Mouse (Mus musculus): Measurements from ENCODE around the gene Lrch1. TPM values are rescaled to one million over a fixed set of nuclear protein-coding genes. Genes with fewer than 3 reads are reported as not detected.

The Lrch1 gene
- polyA plus RNA-seq, 1 experiment, result 7.2 TPM

DNA sequence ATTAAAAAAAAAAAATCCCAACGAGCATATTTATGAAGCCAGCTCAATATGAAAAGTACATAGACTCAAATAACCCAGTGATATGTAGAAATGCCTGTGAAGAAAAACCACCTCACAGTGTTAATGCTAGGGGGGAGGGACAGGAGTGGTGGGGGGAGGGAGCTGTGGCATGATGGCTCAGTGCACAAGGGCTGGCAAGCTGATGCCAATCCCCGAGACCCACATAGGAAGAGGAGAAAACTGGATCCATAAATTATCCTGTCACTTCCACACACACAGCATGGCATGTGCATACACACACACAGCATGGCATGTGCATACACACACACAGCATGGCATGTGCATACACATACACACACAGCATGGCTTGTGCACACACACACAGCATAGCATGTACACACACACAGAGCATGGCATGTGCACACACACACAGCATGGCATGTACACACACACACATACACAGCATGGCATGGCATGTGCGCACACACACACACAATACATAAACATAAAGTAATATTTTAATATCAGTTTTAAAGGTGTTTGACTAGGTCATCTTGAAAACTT is 54.5 kb downstream of the Lrch1 start:
- no peak for DNase-seq (ENCODE audit: low read depth)

GRCm38 (mm10) chr14:74889304-74889703 is 58.4 kb downstream of the Lrch1 start:
- no peak for DNase-seq (ENCODE audit: low read depth)

DNA sequence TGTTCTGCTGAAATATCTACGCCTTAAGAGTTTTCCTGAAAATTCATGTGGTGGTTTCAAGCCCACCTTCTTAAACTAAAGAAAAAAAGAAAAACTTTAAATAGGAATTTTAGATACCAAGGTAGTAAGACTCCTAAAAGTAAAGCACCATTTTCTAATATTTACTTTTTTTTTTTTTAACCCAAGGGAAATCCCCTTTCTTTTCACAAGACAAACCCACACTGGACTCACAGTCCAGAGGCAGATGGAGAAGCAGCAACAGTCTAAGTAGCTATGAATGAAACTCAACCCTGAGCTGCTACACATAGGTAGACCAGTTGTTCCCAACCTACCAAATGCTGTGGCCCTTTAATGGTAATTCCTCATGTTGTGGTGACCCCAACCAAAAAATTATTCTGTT is 59.6 kb downstream of the Lrch1 start:
- DNase-seq (ENCODE audit: low read depth), result no peak

DNA sequence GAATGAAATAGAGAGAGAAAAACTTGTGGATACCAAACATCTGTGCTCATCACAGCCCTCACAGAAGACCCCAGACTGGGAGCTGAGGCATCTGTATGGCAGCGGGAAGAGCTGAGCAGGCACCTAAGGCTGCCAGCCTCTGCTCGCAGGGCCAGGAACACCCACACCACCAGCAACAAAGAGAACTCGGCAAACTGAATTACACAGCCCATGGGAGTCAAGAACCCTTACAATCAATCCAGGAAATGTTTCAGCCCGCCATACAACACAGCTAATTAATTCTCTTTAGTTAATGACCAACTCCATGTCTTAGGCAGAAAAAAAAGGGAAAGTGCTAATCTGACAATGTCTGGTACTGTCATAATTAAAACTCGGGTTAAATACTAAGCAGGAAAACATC is 61.2 kb downstream of the Lrch1 start:
- DNase-seq (ENCODE audit: low read depth), result no peak

- no peak for DNase-seq (ENCODE audit: low read depth)
These were observed 62.8 kb downstream of the Lrch1 start for GRCm38 (mm10) chr14:74884920-74885319.

DNA sequence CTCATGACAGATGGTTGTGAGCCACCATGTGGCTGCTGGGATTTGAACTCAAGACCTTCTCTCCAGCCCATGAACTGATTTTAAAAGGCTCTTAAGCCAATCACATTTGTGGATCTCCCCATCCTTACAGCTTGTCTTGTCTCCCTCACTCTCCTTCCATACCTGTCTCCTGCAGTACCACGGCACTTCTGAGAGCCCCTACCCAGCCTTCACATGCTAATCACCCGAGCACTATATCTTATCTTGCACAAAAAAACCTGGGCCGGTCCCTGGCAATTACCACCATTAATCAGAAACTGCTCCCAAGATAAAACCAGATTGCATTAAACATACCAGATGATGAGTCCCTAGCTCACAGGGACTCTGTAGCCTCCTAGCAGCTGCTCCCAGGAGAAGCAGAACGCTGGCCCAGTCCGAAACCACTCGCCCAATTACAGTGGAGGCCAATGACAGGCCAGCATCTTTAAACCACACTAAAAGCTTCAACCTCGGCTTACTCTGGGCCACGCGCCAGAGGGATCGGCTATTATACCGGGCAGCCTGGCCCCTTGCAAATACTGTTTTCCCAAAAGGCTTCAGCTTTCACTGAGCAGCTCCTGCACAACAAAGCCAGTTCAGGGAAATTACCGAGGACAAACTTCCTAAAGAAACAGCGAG is 63.5 kb downstream of the Lrch1 start:
- no peak for DNase-seq (ENCODE audit: low read depth)

- no peak for DNase-seq (ENCODE audit: low read depth)
These were observed 64.5 kb downstream of the Lrch1 start for GRCm38 (mm10) chr14:74883204-74883603.

GRCm38 (mm10) chr14:74882754-74883153 is 64.9 kb downstream of the Lrch1 start:
- DNase-seq (ENCODE audit: low read depth), result no peak

DNA sequence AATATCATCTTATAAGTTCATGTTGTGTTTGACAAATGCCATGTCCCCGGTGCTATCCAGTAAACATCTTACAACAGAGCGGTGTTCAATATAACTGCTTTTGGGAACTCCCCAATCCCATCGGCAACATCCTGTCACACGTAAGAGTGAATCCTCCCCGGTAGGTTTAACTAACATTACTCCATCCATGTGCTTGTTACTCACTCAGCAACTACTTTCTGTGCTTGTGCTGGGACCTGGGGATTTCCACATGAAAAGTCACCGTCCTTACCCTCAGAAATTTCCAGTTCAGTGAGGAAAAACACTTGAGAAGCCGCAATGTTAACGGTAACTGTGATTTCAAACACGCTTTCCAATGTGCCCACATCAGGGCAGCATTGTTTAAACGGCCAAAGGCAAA is 66.8 kb downstream of the Lrch1 start:
- no peak for DNase-seq (ENCODE audit: low read depth)

DNA sequence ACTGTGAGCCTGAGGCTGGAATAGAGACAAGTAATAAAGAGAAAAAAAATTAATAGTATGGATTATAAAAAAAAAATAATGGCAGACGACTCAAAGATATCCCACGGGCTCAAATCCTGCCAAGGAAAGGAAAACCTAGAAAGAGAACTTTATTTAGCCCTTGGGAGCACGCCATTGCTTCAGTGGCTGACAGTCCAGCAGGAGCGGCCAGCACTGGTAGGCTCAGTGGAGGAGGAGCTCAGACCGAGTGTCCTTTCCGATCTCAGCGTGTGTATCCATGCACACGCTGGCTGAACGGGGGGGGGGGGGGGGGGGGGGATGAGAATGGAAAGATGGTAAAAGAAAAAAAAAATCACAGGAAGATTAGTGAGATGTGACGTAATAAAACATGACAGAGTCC is 68.2 kb downstream of the Lrch1 start:
- no peak for DNase-seq (ENCODE audit: low read depth)

- no peak for DNase-seq (ENCODE audit: low read depth)
These were observed 70.4 kb downstream of the Lrch1 start for GRCm38 (mm10) chr14:74877287-74877686.

GRCm38 (mm10) chr14:74871220-74871619 is 76.5 kb downstream of the Lrch1 start:
- DNase-seq (ENCODE audit: low read depth), result no peak

- DNase-seq (ENCODE audit: low read depth), result no peak
These were observed 78.8 kb downstream of the Lrch1 start for GRCm38 (mm10) chr14:74868902-74869230.

- DNase-seq (ENCODE audit: low read depth), result no peak
These were observed 79.3 kb downstream of the Lrch1 start for GRCm38 (mm10) chr14:74868188-74868901.

GRCm38 (mm10) chr14:74867076-74868042 is 80.3 kb downstream of the Lrch1 start:
- no peak for DNase-seq (ENCODE audit: low read depth)

DNA sequence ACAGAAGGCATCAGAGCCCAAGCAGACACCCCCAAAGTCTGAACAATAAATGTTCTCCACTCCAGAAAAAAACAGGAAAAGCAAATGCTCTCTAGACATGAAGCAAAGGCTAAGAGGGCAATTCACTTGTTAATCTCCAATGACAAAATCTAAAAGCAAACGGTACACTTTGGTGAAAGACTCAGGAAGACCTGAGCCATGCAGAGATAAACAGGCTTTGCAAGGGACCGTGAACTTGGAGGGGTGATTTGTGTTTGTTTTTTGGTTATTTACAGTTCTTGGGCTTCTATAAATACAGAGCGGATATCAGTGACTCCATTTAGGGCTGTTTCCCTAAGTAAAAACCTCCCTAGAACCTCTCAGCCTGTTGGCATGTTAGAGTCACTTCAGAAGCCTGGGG is 81.9 kb downstream of the Lrch1 start:
- DNase-seq (ENCODE audit: low read depth), result no peak

- no peak for DNase-seq (ENCODE audit: low read depth)
These were observed 82.7 kb downstream of the Lrch1 start for GRCm38 (mm10) chr14:74864805-74865483.

GRCm38 (mm10) chr14:74861456-74861855 is 86.2 kb downstream of the Lrch1 start:
- no peak for DNase-seq (ENCODE audit: low read depth)

DNA sequence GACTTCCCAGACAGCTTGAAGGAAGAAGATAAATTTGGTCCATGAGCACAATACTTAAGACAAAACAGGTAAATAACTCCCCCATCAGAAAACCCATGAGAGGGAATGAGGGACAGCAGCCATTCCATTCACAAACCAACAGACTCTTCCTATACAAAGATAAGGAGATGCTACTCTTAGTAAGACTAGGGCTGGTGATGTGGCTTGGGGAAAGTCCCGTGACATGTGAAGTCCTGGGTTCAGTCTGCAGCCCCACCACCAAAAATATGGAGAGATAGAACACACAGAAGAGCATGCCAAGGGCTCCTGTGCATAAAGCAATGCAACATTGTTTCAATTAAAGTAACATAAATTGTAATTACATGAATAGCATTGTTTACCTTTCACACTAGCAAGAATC is 88.5 kb downstream of the Lrch1 start:
- DNase-seq (ENCODE audit: low read depth), result no peak

DNA sequence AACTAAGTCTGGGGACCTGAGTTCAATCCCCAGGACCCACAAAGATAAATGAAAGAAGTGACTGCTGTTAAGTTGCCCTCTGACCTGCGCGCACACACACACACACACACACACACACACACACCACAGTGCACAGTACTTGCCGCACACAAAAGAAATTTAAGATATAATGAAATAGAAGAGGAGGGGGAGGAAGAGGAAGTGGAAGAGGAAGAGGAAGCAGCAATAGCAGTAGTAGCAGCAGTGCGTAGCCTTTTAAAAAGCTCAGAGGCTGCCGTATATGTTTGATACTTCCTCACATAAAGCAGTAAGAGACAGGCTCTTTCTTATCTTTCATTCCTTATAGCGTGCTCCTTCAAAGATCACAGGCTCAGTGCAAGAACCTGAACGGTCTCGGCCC is 92.2 kb downstream of the Lrch1 start:
- DNase-seq (ENCODE audit: low read depth), result no peak

GRCm38 (mm10) chr14:74853759-74854100 is 93.9 kb downstream of the Lrch1 start:
- DNase-seq (ENCODE audit: low read depth), result no peak
